Mouse (Mus musculus): ENCODE results near the gene Entpd2.

Entpd2 gene

DNA sequence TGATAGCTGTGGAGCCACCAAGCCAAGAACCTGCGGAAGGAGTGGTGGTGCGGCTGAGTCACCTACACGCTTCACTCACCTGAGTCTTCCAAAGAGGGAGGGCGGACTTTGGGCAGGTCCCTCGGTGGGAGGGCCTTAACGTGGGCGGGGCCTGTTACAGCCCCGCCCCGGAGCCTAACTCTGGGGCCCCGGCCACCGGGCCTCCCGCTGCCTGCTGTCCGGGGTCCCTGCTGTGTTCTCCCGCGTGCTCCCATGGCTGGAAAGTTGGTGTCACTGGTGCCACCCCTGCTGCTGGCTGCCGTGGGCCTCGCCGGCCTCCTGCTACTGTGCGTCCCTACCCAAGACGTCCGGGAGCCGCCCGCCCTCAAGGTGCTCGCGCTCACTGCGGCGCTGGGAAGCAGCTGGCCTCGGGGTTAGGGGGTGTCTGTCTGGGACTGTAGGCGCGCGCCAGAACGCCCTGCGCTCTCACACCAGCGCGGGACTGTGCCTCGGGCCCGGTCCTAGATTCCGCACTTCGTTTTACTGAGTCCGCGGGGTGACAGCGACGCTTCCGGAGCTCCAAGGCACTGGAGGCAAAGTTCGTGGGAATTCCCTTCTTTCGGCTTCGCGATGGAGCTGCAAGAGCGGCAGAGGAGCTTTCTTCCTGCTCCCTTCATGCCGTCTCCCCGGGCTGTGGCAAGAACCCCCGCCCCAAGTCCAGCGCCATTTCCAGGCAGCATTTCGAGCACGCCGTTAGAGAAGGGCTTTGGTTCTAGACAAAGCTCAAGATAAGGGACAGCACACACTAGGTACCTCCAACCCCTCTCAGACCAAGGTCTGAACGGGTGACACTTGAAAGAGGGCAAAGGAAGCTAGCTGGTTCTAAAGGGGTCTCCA, at the start of gene Entpd2:
TSS of gene Entpd2 (plus strand) at position 154 of the 876 bp plus-strand sequence.
- DNase-seq (ENCODE audit: low spot score in 2 of 2): no peak

DNA sequence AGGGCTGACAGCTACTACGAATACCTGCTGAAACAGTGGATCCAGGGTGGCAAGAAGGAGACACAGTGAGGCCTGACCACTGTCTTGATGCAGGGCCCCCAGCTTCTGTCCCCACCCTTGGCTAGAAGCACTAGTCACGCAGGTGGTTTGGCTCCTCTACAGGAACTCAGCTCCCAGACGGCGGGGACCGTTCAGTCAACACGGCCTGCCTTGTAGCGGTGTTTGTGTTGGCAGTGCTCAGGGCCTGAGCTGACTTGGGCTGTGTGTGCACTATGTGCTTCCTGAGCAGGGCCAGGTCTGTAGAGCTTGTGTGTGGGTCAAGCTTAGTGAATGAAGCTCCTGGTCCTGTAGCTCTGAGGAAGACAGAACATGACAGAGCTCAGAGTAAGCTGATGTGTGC, 47.5 kb upstream of the Entpd2 start:
- DNase-seq (ENCODE audit: low spot score in 2 of 2): no peak

DNA sequence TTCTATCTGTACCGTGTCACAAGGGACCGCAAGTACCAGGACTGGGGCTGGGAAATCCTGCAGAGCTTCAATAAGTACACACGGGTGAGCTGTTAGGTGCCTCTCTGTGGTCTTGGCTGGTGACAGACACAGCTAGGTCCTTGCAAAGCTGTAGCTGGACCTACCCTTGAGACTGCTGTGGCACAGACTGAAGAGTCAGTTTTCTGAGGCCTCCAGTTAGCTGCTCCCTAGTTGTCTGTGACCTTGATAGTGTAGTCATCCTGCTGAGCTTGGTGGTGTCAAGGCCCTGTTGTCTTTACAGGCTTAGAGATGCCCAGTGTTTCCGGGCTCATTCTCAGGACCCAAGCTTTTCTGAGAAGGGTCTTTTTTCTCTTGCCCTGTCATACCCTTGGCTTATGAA, 46.2 kb upstream of the Entpd2 start:
- no peak for DNase-seq (ENCODE audit: low spot score in 2 of 2)

DNA sequence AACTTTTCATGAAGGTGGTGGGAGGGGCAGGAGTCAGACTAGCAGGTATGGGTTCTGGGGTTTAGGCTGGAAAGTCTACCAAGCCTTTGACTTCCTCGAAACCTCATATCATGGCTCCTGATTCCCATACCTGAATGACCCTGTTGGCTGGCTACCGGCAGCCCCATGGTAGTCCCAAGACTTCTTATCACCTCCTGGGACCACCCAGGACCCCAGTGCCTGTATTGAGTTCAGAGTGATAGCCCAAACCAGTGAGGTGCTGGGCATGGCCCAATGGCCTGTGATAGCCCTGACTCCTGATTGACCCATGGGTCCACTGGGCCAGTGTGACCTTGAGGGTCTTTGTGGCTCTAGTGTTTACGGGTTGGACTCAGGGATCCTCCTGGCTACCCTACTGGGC, 45.0 kb upstream of the Entpd2 start:
- no peak for DNase-seq (ENCODE audit: low spot score in 2 of 2)

DNA sequence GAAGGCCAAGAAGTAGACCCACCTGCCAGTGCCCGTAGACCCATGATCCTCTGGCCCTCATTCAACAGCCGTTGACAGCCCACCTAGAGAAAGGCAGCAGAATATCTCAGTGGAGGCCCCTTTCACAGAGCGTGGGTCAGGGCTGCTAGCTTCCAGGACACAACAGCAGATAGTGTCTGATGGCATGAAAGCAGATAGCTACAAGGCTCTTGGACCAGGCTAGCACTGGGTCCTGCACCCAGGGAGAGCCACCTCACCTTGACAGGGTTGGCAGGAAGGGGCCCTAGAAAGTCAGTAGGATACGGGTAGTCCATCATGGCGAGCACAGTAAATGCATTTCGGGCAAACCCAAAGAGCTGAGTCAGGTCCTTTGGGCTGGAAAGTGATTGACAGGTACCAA, 41.5 kb upstream of the Entpd2 start:
- DNase-seq (ENCODE audit: low spot score in 2 of 2): no peak

DNA sequence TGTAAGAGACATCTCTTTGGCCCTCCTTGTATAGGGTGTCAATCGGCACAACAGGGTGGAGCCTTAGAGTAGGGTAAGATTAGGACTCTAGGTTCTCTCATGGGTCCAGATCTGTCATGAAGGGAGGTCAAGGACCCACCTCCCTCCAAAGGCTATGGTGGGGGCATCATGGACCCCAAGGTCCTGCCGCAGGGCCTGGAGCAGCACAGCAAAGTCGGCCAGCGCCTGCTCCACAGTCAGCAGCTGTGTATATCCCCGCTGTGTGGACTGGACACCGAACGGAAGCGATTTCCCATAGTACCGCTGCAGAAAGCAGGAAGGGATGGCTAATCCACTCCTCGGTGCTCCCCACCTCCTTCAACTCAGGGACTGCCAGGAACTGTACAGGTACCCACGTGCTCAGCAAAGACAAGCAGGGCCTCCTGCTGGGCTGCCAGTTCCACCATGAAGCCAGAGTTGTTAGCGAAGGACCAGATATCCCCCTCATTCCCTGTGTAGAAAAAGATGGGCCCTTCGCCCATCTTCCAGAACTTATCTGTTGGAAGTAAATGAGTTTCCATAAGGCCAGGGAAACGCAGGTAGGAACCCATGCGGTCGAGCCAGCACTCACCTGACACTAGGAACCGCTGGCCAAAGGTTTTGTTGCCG, 40.1 kb upstream of the Entpd2 start:
- DNase-seq (ENCODE audit: low spot score in 2 of 2): no peak

DNA sequence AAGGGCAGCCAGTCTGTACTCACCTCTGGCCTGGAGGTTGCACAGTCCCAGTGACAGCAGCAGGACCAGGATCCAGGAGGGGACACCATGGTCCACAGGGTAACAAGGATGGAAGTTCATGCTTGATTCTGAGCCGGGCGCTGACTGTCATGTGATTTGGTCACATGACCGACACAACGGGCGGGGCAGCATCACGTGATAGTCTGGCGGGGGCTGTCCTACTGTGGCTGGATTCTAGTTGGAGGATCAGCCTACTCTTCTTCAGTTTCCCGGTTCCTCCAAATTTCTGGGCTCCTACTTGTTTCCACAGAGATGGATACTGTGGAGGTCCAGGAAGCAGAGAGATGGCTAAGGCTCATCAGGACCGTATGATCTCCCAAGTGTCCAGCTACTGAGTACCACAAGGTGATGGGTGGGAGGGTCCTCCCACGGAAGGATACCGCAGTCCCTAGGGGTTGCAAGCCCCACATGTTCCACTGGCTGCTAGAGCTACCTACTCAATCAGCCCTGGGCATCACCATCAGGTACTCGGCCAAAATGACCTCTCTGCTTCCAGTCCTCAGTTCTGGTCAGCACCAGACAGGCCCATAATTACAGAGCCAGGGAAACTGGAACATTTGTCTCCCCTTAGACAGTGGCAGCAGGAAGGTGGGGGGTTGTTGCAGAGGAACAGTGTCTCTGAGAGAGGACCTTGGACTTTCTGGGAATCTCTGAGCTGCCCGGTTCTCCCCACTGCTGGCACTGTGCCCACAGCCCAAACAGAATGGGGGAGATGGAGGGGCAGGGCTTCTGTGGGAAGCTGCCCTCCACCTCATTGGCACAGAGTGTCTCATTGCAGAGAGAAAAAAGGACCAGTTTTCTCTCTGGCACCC, 39.2 kb upstream of the Entpd2 start, which contains the start of gene Dpp7:
TSS of gene Dpp7 (minus strand) at position 152 of the 872 bp plus-strand sequence.
- peak; percentile 81 to 88 for DNase-seq (ENCODE audit: low spot score in 2 of 2)

DNA sequence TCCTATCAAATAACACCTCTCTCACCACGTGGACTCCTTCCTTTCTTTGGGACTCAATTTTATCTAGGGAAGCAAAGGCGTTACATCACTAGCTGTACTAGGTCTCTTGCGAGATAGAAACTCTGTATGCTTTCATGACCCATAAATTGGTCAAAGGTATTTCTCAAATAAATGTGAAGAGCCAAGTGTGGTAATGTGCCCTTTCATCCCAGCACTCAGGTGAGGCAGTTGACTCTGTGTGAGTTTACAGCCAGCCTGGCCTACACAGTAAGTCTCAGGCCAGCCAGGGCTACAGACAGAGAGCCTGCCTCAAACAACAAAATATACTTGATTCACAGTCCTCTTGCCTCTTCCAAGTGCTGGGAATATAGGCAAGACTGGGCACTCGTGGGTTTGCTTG, 35.8 kb upstream of the Entpd2 start:
- DNase-seq (ENCODE audit: low spot score in 2 of 2): no peak

DNA sequence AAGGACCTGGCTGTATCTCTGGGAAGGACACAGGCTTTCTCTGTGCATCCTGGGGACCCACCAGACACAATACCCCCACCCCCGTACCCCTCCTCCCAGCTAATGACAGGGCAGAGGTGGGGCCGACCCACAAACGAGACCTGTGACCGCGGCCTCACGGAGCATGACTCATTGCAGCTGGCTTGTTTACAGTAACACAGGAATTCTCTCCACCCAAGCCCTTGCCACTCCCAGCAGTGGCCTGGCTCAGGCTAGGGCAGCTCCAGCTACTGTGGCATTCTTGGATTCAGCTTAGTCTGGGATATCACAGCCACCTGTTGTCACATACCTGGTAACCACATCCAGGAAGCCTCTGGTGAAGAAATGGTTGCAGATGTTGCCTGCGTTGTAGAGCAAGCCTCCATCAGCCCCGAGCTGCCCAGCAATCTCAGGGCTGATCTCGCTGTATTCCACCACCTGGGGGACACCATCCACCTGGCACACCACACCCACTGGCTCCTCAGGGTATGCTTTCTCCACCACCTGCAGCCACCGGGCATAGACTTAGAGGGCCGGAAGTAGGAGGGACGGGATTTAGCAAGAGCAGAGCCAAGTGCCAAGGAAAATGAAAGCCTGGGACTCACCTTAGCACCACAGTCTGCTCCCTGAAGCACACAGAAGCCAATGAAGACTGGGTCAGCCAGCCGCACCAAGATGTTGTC, 32.0 kb upstream of the Entpd2 start:
- DNase-seq (ENCODE audit: low spot score in 2 of 2): no peak

DNA sequence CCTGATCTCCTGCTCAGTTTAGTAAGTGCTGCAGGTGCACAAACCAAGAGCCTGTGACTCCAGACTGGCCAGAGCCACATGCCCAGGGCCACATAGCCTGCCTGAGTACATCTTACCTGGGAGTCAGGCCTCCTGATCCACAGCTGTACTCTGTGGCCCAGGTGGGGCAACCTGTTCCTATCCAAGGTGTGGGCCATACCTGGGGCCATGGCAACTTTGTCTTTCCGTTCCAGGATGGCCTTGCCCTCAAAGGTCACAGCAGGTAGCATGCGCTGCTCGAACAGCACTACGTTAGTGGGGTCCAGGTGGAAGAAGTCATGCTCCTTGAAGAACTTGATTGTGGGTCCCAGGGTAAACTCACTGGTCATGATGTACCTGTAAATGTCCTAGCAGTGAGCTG, 31.4 kb upstream of the Entpd2 start:
- DNase-seq (ENCODE audit: low spot score in 2 of 2): no peak

DNA sequence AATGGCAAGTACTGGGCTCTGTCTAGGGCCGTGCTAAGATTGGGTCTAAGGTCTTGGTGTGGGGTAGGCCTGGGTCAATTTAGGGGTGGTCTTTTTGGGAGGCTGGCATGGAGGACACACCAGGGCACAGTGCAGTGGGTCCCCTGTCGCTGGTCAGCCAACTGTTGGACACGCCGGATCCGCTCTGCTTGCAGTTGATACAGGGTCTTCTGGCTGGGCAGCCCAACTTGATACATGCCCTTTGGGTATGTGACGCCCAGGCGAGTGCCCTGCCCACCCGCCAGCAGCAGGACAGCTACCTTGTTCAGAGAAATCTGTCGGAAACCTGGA, 30.9 kb upstream of the Entpd2 start:
- no peak for DNase-seq (ENCODE audit: low spot score in 2 of 2)

DNA sequence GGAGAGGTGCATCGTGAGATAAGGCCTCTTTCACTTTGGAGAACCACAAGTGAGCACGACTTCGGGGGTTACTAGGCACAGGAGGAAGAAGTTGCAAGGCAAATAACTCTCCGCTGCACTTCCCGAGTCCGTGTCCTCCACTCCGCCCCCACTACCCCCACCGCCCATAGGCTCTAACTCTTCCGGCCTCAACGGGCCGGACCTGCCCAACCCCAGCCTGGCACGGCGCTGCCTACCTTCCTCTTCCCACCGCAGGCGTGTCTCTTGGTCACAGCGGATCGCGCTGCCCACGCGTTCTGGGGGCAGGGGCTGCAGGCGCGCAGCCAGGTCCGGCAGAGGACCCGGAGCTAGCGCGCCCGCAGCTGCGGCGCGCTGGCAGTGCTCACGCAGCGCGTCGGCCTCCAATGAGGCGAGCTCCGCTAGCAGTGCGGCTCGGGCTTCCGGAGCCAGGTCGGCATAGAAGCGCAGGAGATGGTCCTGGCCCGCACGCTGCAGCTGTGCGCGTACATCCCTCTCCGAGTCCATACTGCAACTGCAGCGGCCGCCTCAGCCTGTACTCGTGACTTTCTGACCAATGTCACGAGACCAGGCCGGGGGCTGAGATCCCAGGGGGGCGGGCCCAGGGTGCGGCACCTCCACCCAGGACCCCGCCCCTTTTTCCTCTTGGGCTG, 30.4 kb upstream of the Entpd2 start, which contains the start of gene Uap1l1:
TSS of gene Uap1l1 (minus strand) at position 592 of the 671 bp plus-strand sequence.
- DNase-seq (ENCODE audit: low spot score in 2 of 2): peak; percentile 47 to 49

DNA sequence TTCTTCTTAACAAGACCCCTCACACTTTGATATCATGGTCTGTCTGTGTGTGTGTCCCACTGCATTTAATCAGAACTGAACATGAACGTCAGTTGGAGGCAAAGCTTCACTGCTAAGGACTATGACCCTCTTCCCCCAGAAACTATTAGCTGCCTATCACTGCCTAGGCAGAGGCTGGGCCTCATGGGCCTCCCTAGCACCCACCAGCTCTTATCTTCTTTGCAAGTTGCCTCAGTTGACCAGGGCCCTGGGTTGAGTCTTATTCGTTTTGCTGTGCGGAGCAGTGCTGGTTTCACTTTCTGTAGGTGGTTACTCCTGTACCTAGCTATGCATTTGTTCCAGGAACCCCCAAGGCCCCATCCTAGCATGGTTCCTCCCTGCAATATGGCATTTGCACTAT, 25.7 kb upstream of the Entpd2 start:
- no peak for DNase-seq (ENCODE audit: low spot score in 2 of 2)

DNA sequence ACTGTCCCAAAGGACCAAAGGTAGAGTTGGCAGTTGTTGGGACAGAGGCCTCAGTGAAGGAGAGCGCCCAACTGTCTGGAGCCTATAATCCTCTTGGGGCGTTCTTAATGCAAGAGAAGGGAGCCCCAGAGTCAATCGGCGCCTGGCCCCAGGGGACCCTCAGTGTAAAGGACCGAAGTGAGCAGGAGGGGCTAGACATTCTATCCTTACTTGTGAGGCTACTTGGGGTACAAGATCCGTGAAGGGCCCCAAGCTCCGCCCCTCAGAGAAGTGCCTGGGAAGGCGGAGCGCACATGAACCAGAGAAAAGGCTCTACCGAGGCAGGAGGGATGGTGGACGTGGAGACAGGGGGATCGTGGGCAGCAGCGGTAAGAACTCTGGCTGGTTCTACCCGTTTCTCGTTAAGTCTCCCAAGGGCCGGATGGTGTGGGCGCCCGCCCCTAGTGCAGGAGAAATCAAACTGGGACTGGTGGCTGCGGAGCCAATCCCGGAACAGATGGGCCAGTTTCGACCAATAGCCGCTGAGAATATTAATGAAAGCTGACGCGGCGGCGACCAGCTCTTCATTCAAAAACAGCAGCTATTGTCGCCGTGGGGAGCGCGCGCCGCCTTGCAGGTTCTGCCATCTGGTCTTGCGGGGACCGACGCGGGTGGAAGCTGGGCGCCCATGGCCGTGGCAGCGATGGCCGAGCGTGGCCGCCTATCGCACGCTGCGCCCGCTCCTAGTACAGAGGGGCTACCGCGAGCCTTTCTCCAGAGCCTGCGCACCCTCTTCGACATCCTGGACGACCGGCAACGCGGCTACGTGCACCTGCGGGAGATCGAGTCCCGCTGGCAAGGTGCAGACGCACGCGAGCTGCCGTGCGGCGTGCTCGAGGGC, 23.7 kb upstream of the Entpd2 start, which contains the start of gene Sapcd2:
TSS of gene Sapcd2 (plus strand) at position 558 of the 880 bp plus-strand sequence.
- DNase-seq (ENCODE audit: low spot score in 2 of 2): peak; percentile 88 to 92

DNA sequence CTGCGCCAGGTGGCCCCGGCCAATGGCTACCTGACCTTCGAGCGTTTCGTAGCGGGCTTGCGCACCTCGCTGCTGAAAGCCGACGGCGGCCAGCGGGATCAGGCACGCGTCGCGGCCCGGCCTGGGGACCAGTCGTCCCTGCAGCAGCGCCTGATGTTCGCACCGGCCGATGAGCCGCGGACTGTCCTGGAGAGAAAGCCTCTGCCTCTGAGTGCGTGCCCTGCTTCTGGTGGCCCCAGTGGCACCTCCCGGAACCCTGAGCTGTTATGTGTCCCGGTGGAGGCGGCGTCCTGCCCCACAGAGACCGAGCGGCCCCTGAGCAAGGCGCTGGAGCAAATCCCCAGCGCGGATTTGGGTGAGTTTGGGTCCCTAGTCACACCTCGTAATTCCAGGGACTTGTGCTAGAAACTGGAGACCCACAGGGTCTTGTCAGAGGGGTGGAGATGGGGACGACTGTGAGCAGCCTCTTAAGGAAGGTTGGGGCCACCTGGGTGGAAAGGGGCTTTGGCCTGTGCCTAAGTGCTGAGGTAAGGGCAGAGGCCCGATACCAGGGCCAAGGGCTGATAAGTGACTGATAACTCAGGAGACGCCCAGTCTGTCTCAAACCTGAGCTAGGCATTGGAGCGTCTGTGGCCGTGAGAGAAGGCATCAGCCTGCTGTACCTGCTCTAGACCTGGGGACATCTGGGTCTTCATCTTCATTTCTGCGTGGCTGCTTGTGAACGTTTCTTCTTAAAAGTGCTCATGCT, 22.9 kb upstream of the Entpd2 start:
- no peak for DNase-seq (ENCODE audit: low spot score in 2 of 2)

DNA sequence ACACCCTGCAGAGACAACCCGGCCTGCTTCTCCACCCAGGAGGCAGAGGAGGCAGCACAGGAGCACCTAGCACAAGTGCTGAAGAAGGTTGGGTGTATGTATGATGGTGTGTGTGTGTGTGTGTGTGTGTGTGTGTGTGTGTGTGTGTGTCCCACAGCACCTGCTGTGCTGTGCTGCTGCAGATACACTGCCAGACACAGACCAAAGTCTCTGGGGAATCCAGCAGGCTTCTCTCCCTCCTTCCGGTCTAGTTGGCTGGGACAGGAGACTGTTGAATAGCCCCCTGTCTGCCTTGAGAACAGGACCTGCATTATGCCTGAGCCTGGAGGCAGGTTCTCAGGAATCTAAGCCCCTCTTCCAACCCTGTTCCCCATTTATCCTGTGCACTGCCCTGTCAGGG, 22.2 kb upstream of the Entpd2 start:
- no peak for DNase-seq (ENCODE audit: low spot score in 2 of 2)

DNA sequence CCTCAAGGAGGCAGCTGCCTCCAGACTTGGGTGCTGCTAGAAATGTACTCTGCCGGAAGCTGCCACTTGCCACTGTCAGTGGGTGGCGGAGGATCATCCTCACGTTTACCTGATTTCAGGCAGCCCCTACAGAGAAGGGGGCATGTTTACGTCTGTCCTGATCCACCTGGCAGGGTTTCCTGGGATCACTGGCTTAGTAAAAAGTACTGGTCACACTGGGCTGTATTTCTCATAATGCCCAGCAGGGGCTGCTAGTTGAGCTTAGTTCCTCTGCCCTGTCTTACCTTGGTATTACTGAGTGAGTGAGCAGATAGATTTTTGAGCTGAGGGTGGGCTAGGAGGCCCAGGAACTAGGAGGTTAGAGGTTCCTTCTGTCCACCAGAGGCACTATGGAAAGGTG, 19.1 kb upstream of the Entpd2 start:
- DNase-seq (ENCODE audit: low spot score in 2 of 2): peak in 1 of 2 experiments; percentile 71

DNA sequence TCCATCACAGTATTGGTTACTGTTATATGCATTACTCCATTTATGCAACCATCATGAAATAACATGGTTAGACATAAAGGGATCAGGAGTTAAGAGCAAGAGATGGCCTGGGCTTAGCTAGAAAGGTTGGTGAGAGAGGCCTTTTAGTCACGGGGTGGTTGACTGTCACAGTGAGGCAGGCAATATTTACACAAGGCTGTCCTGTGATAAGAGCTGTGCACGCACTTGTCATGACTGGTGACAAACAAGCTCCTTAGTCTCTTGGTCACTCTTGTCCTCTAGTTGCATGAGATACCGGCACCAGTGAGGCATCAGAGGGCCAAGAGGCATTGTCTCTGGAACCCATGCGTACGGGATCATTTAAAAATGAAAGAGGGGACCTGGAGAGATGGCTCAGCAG, 11.2 kb upstream of the Entpd2 start:
- no peak for DNase-seq (ENCODE audit: low spot score in 2 of 2)

DNA sequence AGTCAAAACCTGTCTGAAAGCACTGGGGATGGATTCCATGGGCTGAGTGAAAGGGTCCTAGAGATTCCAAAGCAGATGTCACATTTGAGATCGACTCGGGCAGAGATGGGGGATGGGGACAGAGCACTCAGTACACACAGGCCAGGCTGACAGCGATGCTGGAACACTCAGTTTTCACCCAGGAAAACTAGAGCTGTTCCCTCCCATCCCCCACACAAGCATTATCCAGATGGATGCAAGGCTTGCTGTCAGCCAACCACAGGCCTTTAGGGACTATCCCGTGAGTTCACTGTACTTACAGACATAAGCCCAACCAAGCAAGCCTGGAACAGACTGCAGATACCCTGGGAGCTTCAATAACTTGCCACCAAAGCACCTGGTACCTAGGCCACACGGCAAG, 4.4 kb upstream of the Entpd2 start:
- no peak for DNase-seq (ENCODE audit: low spot score in 2 of 2)
